Mouse (Mus musculus): ENCODE measurements around the gene Gm14137. TPM values are rescaled to one million over a fixed set of nuclear protein-coding genes. Genes with fewer than 3 reads are reported as not detected.

The Gm14137 gene
- total RNA-seq (2023), result not detected

DNA sequence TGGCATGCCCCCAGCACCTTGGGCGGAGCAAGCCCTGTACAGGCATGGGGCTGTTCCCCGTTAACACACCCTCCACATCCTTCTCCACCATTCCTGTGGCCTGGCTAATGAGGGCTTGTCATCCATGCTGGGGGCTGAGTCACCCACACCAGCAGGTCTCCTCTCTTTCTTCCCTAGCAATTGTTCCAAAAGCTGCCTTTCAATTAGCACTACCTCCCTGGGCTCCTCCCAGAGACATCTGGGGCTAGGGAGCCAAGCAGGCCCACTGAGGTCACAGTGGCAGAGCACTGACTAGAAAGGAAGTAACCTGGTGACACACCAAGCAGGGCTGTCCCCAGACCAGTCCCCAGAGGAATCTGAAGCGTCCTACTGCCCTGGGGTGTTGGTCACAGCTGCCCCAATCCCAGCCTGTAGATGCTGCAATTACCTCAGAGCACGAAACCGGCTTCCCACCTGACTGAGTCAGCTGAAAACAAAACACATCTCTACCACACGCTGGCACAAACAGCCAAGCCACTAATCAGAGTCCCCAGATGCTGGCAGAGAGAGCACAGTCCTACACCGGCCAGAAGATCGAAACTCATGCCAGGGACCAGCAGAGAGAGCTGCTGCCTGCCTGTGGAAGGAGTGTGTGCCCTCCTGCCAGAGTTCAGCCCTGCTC is at the start of gene Gm14137:
Gm14137 (plus strand) TSS at position 519 of the 661 bp plus-strand sequence.

DNA sequence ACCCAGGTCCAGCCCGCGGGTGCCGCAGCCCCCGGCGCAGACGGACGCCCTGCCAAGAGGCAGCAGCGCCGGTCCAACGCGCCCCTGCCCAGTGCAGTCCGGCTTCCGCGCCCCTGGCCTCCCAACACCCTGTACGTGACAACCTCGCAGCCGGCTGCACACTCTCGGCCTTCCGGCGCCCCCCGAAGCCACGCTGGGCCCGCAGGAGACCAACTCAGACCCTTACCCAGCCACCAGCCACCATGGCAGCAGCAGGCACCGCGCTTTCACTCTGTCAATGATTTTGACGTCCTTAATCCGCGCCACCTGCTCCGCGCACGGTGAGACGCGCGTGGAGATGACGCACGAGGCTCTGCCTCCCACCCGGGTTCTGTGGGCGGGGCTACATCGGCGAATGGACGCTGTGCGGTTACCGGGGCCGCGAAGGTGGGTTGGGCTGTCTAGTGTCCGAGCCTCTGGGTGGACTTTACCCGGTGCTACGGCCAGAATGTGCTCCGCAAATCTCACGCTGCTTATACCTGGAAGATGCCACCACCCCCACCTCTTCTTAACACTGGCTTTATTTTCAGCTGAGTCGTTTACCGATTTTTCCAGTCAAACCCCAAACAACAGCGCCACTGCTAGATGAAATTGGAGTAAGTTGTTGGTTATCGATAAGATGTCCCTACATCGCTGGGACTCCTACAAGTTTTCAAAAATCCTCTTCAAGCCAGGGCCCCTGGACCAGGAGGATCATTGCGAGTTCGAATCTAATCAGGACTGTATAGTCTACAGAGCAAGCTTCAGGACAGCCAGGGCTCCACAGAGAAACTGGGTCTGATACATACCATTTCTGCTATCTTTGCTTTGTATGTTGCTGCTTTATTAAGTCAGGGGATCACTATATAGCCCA is 17.4 kb upstream of the Gm14137 start, which contains the start of gene Rmdn3:
Rmdn3 (minus strand) TSS at position 354 of the 892 bp plus-strand sequence.

DNA sequence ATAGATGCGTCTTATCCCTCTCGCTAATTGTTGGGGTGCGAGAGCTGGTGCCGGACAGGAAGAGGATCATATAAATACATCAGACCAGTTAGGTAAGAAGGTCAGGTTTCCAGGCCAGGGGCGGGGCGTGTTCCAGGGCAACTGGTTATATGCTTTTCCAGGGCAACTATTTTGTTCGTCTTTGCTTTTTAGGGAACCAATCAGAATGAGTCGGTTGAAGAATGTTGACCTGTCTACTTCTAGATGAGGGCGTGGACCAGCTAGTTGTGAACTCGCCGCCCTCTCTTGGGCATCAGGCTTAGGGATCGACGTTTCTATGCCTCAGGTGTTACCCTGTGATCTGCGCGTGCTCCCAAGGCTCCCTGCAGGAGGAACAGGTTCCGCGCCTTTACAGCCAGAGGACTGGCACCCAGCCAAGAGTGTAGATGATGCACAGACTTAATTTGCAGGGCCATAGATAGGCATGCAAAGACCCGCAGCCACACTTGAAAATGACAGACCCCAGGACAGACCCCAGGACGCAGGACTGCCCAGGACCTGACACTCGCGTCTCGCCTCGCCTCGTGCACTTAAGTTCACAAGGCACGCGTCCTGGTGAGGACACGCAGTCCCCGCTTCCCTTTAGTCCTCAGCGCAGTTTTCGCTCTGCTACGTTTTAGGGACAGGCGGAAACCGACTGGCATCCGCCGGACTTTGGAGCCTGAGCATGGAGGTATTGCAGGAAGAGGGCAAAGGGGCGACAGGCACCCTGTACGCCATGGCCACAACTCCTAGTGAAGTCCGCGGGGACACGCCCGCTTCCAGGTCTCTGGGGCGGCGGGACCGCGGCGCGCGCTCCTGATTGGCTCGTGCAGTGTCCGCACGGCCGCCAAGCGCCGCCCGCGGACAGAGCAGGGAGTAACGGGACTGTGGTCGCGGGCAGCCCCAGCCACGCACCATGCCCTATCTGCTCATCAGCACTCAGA is 7.1 kb upstream of the Gm14137 start, which contains the start of gene Gchfr:
Gchfr (plus strand) TSS at position 873 of the 965 bp plus-strand sequence.

GRCm38 (mm10) chr2:119208344-119209175 is 34.3 kb downstream of the Gm14137 start, which contains the start of the genes Zfyve19 and Dnajc17:
TSS of gene Zfyve19 (plus strand) at chr2:119208617.
TSS of gene Dnajc17 (minus strand) at chr2:119208795.

Other genes starting within 250 kb of the Gm14137 start
- gene Chst14, start 248.0 kb upstream of the Gm14137 start, total RNA-seq (2023), result 1 to 10 TPM; 7.0 to 8.8 TPM
- 10 to 100 TPM; 10.7 to 14.7 TPM for gene Ccdc32, start 145.1 kb upstream of the Gm14137 start, total RNA-seq (2023)
- 1 to 10 TPM; 3.9 to 5.4 TPM for gene Rpusd2, start 139.7 kb upstream of the Gm14137 start, total RNA-seq (2023)
- gene Knl1, start 127.4 kb upstream of the Gm14137 start, total RNA-seq (2023), result 1 to 10 TPM; 1.4 to 2.3 TPM
- gene Rad51, start 61.7 kb upstream of the Gm14137 start, total RNA-seq (2023), result under 1 TPM in 1 of 2 experiments, not detected in 1; 0.18 TPM
- 10 to 100 TPM; 15.4 to 16.4 TPM for gene Rmdn3, start 17.5 kb upstream of the Gm14137 start, total RNA-seq (2023)
- gene Gchfr, start 6.7 kb upstream of the Gm14137 start, total RNA-seq (2023), result not detected
- 10 to 100 TPM; 23.0 to 24.6 TPM for gene Zfyve19, start 34.1 kb downstream of the Gm14137 start, total RNA-seq (2023)
- 10 to 100 TPM; 14.9 to 21.4 TPM for gene Dnajc17, start 34.3 kb downstream of the Gm14137 start, total RNA-seq (2023)
- not detected for gene Ppp1r14d, start 55.4 kb downstream of the Gm14137 start, total RNA-seq (2023)
- gene Spint1, start 62.9 kb downstream of the Gm14137 start, total RNA-seq (2023), result 1 to 10 TPM; 2.8 to 3.5 TPM
- gene Rhov, start 96.8 kb downstream of the Gm14137 start, total RNA-seq (2023), result 1 to 10 TPM; 1.2 to 1.3 TPM
- 10 to 100 TPM; 50.9 to 55.5 TPM for gene Vps18, start 114.2 kb downstream of the Gm14137 start, total RNA-seq (2023)
- under 1 TPM in 1 of 2 experiments, not detected in 1; 0.27 TPM for gene Dll4, start 151.3 kb downstream of the Gm14137 start, total RNA-seq (2023)
- not detected for gene Chac1, start 176.7 kb downstream of the Gm14137 start, total RNA-seq (2023)